Mouse (Mus musculus) right cerebral cortex, adult 2 months (tissue): ENCODE measurements at regions not wholly inside any gene's neighbourhood (a gene's known extent, or its start where the extent isn't known, plus 50 kb on each side); places are given as distances from the start of the nearest gene placed in this dataset.
A peak's percentile ranks its signal among the peaks of the same experiment; 100 is the strongest.

ENCODE experiments used
- DNase-seq, 2 experiments: peaks; one replicate each; pipeline ENCODE4 v3.0.0; 2021 to 2022; ENCODE audit warnings: low spot score in 2 of 2

DNA sequence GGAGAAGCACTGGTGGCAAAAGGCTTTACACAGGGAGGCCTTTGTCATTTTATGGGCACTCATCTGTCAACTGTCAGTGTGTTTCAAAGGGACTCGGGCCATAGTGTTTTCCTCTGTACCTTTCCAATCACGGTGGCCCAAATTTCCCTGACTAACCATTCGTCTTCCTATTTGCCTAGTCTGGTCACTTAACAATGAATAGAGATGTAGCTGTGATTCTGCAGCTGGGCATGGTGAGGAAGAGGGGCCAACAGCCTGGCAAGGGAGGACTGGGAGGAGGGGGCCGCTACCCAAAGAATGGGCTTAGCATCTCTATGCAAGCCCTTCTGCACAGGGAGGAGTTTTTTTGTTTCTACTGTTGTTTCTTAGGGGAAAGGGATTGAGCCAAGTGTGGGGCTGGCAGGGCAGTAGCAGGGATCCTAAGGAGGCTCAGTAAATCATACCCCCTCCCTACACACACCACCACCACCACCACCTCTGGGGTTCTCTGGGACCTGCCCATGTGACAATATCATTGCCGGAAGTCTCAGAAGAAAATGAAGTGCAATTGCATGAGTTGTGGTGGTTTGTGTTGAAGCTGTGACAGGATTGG lies 367.2 kb downstream of the Nkx6-1 start:
- DNase-seq, result no peak

DNA sequence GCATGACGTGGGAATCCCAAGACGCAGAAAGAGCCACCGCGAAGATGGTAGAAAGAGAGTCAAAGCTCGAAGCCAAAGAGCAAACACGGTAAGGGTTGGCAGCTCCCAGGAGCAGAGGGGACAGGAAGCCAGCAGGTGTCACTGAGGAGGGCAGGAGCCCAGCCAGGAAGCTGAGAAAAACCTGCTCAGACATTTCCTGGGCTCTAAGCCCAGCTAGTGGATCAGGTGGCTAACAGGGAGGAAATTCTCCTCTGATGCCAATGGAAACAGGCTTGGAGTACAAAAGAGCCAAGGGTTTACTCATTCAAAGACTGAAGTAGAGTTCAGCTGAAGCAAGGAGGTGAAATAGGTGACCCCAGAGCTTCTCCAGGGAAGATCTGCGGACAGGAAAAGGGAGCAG lies 368.9 kb downstream of the Nkx6-1 start:
- DNase-seq, result peak in 1 of 2 experiments; percentile 1

DNA sequence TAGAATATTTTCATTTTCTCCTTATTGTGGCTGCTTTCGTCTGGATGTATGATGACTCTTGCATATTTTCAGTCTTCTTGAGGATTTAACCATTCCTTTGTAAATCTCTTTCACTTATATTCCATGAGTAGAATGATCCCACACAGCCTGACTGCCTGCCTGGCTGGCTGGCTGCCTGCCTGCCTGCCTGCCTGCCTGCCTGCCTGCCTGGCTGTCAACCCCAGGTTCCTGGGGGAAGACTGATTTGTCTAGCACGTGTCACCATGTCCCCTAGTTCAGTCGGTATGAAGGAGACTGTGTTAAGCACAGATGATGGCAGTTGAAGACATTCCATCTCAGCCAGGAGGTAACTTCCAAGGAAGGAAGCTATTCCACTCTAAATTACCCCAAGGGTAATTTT lies 370.8 kb downstream of the Nkx6-1 start:
- DNase-seq, result no peak

DNA sequence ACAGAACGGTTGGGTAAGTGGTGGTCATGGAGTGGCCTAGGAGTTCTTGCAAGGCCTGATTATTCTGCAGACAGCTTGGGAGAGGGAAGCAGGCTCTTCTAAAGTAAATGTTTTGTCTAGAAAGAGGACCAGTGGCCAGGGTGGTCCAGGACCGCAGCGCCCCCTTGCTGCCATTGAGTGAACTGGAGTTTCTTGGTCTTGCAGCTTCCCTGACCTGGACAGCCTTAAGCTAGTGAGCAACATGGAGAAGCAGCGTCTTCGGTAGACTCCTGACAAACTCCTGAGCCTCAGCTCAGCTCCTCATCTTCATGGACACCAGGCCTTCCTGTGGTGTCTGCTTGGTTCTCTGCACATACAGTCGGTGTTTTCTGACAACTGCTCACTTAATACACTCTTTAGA lies 376.4 kb downstream of the Nkx6-1 start:
- DNase-seq, result peak; percentile 6 to 10

DNA sequence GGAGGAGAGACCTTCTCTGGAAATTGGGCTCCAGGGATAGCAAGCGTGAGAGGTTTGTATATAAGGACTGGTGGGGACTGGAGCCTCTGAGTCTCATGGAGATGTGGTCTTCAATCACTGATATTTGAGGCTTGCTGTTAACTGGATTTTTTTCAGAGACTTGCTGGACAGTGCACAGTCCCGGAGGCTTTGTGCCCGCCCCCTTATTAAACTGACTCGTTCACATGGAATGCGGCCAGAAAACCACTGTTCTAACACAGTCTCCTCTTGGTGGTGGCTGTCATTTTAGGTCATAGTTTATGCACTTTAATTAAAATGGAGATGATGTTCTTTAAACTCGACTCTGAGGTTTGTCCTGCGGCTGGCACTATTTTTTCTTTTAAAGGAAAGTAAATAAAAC lies 378.9 kb downstream of the Nkx6-1 start:
- DNase-seq, result no peak

DNA sequence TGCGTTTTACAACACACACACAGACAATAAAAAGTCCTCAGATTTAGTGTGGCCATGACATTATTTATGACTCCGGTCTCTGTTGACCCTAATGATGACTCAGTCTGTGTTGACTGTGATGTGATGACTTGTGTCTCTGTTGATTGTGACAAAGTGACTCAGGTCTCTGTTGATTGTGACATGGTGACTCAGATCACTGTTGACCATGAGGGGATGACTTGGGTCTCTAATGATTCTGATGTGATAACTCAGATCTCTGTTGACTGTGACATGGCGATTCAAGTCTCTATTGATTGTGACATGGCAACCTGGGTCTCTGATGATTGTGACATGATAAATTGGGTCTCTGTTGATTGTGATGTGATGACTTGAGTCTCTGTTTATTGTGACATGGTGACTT lies 405.0 kb downstream of the Gpat3 start:
- no peak for DNase-seq

DNA sequence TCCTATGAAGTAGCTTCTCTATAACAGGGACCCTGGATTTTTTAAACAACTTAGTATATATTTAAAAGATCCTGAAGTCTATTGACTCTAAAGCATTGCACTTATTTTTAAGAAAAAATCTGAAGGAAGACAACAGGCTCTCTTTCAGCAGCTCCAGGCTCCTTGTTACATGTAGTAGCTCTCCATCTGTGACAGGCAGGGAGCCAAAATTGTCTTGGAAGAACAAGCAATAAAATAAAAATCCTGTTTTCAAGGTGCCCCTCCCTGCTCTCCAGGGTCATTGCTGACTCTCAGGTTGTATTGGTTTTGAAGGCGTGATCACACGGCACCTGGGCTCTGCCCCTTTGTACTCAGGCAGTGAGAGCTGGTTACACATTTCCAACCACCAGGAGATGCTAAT lies 397.1 kb downstream of the Gpat3 start:
- DNase-seq, result peak; percentile 36 to 49

DNA sequence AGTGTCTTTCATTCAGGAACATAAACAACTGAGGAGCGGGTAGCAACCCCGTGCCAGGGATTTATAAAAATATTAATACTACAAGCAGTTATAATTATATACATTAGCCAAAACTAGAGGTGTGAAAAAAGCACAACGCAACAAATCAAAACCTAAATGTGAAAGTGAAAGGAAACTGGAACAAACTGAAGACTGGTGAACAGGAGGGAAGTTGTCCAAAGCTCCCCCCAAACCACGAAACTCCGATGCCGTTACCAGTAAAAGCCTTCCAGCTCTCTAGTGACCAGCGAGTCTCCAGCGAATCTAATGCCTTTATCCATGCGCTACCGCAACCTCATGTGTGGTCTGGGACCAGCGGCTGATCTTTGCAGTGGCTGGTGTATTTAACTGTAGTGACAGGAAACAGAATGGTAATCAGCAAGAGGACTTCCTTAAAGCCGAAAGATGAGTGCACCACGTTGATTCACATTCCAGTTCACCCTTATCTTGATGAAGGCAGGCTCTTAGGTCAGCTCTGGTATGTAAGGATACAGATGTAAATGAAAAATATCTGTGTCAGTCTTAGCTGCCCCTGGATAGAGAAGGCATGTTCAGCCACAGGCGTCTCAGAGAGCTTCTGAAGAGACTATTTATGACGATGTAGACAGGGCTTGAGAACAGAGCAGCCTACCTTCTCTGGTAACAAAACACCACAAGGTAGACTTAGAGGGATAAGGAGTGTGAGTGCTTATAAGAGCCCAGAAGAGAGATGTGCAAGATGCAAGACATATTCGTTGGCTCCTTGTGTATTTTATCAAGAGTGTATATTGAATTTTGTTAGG lies 394.0 kb downstream of the Gpat3 start:
- no peak for DNase-seq

DNA sequence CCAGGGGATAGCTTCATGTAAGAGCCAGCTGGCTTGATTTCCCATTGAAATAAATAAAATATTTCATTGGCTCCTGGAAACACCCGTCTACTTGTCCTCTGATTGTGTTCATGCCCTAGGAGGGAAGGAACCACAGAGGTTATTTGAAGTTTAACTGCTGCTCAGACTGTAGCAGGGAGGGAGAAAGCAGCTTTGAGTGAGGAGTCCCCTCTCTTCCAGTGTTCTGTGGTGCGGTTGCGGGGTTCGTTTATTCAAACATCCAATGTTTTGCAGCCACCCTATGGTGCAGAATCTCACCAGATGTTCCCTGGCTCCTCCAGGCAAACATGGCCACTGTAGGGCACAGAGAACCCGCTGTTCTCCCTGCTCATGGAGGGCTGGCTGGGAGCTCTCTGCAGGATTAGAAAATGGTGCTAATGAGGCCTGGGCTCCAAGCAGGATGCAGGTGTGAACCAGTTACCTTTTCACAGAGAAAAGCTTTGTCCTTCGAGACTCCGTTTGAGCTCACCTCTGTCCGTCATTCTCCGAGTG lies 390.7 kb downstream of the Gpat3 start:
- DNase-seq, result no peak

DNA sequence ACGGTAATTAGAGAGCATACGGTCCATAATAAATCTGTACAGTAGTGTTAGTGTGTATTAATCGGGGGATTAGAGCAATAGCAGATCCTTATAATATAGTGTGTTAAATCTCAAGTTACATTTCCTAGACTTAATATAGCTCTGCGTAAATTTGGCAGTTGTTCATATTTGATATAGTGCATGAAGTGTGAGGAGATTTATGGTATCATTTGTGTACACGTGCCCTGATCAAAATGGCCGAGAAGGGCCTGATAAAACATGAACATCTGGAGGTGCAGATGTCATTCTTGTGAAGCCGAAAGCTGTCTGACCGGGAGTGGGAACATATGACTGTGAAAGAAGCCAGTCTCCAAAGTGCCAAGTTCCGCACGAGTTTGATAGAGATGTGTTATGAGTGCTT lies 376.9 kb downstream of the Gpat3 start:
- DNase-seq, result no peak

DNA sequence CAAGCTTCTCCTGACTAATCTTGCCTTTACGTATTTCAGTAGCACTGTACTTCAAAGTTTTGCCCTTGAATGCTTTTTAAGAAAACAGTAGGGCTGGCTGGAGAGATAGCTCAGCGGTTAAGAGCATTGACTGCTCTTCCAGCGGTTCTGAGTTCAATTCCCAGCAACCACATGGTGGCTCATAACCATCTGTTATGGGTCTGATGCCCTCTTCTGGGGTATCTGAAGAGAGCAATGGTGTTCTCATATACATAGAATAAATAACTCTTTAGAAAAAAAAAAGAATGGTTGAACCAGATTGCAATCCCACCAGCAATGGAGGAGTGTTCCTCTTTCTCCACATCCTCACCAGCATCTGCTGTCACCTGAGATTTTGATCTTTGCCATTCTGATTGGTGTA lies 372.6 kb downstream of the Gpat3 start:
- no peak for DNase-seq

DNA sequence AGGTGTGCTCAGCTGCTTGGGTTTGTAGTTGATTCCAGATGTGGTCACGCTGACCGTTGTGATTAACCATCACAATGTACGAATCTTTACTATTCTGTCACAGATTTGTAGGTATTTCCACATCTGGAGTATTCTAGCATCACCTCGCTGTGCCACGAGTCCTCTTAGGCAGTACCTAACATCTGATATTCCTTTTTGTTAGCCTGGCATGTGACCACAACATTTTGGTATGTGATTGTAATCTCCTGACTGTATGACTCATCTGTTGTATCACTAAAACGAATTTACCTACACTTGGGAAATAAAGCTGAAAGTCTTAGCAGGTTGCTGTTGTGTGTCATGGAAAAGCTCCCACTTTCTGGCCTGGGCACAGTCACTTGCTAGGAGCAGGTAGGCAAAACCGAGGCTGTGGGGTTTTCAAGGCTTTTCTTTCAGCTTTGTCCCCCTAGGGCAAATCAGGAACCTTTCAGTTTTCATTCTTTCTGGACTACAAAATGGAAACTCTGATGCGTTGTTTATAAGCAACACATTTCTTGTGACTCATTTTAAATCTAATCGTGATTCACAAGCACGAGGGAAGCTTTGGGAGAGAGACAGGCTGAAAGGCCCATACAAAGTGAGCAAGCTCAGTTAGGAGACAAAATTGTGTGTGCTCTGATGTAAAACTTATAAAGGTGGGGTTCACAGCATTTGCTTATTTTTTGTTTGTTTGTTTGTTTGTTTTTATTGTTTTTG lies 371.5 kb downstream of the Gpat3 start:
- DNase-seq, result no peak

DNA sequence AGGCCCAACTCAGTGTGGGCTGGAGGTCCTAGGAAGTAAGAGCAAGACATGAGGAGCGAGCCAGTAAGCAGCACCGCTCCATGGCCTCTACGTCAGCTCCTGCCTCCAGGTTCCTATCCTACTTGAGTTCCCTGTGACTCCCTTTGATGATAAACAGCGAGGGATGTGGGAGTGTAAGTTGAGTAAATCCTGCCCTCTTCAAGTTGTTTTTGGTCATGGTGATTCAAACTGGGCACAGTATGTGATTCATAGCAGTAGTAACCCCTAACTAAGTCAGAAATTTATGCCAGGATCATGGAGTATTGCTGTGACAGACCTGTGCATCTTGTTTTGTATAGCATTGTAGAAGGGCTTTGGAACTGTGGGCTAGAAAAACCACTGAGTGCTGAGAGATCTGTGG lies 366.5 kb downstream of the Gpat3 start:
- DNase-seq, result no peak

DNA sequence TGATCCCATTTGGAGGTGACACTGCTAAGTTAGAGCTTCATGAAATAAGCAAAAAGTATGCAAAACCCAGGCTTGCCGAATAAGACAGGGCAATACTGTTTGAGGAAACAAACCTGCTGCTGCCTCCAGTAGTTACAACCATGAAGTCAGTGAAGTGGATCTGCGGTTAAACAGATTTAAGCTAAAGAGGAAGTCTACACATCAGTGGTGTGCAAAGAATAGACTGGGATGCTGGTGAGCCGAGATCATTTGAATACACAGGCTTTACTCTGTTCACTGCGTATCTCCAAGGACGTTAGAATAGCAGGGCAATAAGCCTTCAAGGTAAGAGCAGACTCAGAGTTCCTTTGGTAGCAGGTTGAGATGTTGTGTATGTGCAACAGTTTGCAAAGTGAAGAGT lies 362.6 kb downstream of the Gpat3 start:
- no peak for DNase-seq

DNA sequence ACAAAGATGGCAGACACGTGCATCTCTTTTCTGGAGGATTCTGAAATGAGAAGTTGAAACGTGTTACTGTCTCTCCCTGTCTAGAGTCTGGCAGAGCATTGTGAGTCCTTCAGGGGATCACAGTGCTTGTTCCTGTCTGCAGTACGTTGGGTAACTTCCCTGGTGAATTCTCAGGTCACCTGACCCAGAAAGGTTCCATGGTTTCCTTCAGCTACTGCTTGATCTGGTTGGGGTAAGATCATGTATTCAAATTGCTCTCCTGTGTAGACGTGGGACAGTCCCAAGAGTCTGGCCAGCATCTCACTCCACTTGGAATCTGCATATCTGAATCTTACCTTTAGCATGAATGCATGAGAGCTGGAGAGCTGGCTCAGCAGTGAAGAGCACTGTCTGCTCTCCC lies 350.0 kb downstream of the Gpat3 start:
- DNase-seq, result no peak

DNA sequence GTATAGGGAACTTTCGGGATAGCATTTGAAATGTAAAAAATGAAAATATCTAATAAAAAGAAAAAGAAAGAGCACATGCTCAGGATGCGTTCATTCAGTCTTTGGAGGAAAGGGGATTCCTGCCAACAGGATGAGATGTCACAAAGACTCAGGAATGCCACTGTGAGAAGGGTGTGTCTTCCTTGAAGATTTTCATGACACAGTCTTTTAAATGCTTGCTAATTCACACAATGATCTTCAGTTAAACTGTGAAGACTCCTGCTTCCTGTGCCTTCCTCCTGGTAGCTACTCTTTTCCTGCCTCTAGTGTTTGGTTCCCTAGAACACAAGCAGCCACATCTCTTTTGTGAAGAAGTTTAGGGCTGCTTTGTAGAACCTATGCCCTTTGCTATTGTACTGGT lies 345.5 kb downstream of the Gpat3 start:
- no peak for DNase-seq

DNA sequence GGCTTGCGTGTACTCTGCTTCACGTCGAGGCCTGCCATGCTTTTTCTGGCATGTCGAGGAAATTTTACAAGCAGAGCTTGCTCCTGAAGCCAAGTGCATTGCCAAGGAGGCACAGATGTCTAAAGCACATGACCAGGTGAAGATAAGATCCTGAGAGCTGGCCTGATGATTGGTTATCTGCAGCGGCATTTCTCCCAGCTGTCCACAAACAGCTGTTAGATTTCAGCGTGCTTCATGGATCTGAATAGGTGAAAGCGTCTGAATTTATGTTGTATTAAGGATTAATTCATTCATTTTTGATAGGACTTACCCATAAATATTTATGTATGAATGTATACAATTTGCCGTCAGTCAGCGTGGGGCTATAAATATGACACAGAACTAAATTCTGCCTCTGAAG lies 327.7 kb downstream of the Gpat3 start:
- DNase-seq, result no peak

DNA sequence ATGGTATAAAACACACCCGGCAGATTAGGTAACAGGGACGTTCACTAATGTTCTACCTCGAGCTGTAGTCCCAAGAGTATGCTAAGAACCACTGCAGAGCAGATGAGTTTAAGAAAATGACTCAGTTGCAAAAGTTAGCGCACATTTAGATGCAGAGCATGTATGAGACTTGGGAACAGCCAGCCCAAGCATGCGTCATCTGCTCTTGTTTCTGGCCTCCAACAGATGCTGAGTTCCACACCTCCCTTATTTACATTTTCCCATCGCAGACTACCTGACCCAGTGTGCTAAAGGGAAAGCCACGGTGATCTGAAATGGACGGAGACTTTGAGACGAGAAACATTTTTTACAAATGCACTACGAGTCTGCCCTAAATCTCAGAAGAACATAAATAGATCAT lies 327.3 kb downstream of the Gpat3 start:
- peak; percentile 27 to 39 for DNase-seq

DNA sequence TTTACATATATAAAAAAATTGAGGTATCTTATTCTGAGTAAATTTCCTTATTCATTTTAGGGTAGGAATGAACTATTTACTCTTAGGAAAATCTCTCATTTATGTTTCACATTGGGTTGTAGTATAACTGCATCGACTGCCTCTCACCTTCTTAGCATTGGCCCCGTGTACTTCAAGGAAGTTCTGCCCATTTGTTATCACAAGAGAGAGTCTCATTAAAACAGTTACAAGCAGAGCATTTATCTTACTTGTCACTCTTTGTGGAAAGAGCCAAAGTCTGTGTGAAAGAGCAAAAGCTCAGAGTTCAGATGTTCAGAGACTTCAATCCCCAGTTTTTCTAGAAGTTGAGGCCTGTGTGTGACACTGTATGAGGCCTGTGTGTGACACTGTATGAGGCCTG lies 323.6 kb downstream of the Gpat3 start:
- no peak for DNase-seq

DNA sequence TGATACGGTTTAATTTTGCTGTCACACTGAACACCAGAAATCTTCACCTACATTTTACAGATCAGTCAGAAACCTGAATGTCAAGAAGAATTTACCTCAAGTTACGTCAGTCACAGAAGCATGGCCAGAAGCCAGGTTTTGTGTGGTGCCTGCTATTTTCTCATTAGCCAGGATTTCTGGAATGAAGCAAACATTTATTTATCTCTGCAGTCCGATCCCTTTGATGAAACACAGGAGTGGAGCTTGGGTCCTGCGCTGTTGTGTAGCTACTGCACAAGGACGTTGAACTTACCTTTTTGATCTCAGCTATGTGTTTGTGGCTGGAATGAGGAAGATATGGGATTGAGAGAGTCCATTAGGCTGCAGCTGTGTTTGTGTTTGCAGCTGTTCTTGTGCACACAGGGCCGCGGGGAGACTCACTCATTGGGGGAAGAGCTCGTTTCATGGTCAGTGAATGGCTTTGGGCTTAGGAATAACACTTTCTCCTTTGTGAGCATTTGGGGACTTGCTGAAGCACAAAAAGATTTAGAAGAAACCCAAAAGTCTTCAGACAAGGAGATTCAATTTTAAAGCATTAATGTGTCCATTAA lies 318.2 kb downstream of the Gpat3 start:
- no peak for DNase-seq

DNA sequence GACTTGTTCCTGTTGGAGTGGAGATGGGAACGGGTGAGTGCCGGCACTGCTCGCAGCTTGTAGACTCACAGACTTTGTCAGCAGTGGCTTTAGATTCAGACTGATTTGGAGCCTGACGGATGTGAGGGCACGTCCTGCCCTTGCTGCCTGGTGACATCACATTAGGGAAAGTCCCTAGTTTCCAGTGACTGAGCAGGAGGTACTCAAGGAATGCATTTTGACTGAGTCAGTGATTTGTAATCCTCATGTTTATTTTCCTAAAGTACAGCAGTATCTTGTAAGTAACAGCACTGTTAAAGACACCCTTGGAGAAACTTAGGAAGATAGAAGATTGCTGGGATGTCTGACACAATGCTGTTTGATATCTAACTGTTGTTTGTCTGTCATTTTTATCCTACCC lies 317.6 kb downstream of the Gpat3 start:
- no peak for DNase-seq

DNA sequence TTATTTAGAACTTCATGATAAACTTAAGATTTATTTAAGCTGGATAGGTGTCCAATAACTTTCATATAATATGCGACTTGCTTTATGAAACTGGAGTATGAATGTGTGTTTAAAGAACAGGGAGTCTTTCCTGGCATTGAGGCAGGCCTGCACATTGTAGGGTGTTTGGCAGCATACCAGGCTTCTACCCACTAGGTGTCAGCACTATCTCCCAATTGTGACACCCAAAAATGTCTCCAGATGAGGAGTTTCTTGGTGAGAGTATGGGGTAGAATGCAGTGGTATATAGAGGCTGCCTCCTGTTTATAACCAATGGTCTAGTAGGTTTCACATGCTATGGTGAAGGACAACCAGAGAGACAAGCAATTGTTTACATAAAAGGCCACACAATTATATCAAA lies 311.9 kb downstream of the Gpat3 start:
- no peak for DNase-seq
